Mouse (Mus musculus) liver, embryonic 16.5 days (tissue): ENCODE measurements around the gene Sorbs1. TPM values are rescaled to one million over a fixed set of nuclear protein-coding genes. Genes with fewer than 3 reads are reported as not detected.

Experiments
- ATAC-seq: fragments of 200-750 bp; cut with Nextera tagmentation; 2 replicates; pipeline ENCODE4 v1.8.0; 2017; ENCODE audit warnings: low read depth, mild to moderate bottlenecking, moderate number of reproducible peaks, moderate library complexity
- H3K27ac ChIP-seq: fragments of 300-500 bp; sonication (generic); 2 replicates; pipeline ENCODE4 v1.5.1; 2014; ENCODE audit warnings: mild to moderate bottlenecking, low read length
- H3K27me3 ChIP-seq: fragments of 300-500 bp; sonication (generic); 2 replicates; pipeline ENCODE4 v1.6.1; 2014; ENCODE audit warnings: low read depth, low read length, mixed read lengths; ENCODE audit not compliant: control insufficient read depth, insufficient read depth
- H3K36me3 ChIP-seq: fragments of 300-500 bp; sonication (generic); 2 replicates; pipeline ENCODE4 v1.6.1; 2014; ENCODE audit warnings: mild to moderate bottlenecking; ENCODE audit not compliant: control insufficient read depth, insufficient read depth
- H3K4me1 ChIP-seq: fragments of 300-500 bp; sonication (generic); 2 replicates; pipeline ENCODE4 v1.6.1; 2014; ENCODE audit warnings: low read depth, low read length, mixed read lengths; ENCODE audit not compliant: control insufficient read depth
- H3K4me2 ChIP-seq: fragments of 300-500 bp; sonication (generic); 2 replicates; pipeline ENCODE4 v1.6.1; 2014; ENCODE audit warnings: low read depth, low read length, mixed read lengths
- H3K4me3 ChIP-seq: fragments of 300-500 bp; sonication (generic); 2 replicates; pipeline ENCODE4 v1.5.1; 2014; ENCODE audit warnings: low read depth, mild to moderate bottlenecking, low read length
- H3K9ac ChIP-seq: fragments of 300-500 bp; sonication (generic); 2 replicates; pipeline ENCODE4 v1.6.1; 2014; ENCODE audit warnings: low read depth, low read length
- H3K9me3 ChIP-seq: fragments of 300-500 bp; sonication (generic); replicated peaks from 2 replicates; pipeline ENCODE4 v1.6.1; 2016; ENCODE audit warnings: low read length; ENCODE audit not compliant: control insufficient read depth
- WGBS: fragments of 180-500 bp; shearing (Covaris S2); extraction: QIAGEN DNeasy Blood & Tissue Kit; methylation state at CpG from one replicate; pipeline ENCODE4 v1.1.7; 2014; ENCODE audit not compliant: insufficient replicate concordance; 5-methylcytosine and 5-hydroxymethylcytosine counted together
- polyA plus RNA-seq: library from polyadenylated mRNA; unstranded; fragments of >200 nt; fragmentation: Nextera tagmentation; extraction: Ambion mirVana; gene quantifications from 2 replicates; pipeline ENCODE4 v1.2.1, GENCODE M21; 2015

The Sorbs1 gene
- polyA plus RNA-seq, 1 experiment from 2014 or later = 39.6 TPM

DNA sequence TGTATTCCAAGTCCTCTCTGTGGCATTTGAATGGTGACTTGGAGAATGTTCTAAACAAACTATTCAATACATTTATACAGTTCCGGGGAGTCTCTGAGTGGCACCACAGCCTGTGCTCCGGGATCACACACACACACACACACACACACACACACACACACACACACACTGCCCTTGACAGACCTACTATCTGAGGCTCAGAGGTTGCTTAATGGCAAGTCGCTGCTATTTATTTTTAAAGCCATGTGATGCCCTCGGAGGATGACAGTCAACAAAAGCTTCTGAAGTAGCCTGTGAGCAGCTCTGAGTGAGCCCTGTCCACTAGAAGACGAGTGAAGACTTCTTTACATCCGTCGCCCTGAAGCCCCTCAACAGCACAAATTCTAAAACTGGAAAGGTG, 94.3 kb downstream of the Sorbs1 start:
- Histone ChIP-seq H3K4me1 (peaks cover 6% of the 10 kb centered on the region), H3K4me2 (no peak overlapping the region), H3K9me3 (no peaks in the 10 kb centered on the region), H3K4me3 (no peak overlapping the region), H3K27ac (no peak overlapping the region), H3K36me3 (no peaks in the 10 kb centered on the region), H3K9ac (no peak overlapping the region), H3K27me3 (no peaks in the 10 kb centered on the region)
- peak; percentile 49 for ATAC-seq
- 75% methylated on average over 7 of the region's 7 CpGs for WGBS

GRCm38 (mm10) chr19:40417155-40417821, 96.3 kb downstream of the Sorbs1 start:
- WGBS = 75% methylated on average over 8 of the region's 8 CpGs
- no peaks in the 10 kb centered on the region for H3K36me3 ChIP-seq
- H3K4me3 ChIP-seq = no peak overlapping the region
- no peak overlapping the region for H3K4me2 ChIP-seq
- H3K27ac ChIP-seq = no peak overlapping the region
- ATAC-seq = no peak
- H3K27me3 ChIP-seq = no peaks in the 10 kb centered on the region
- peaks cover 6% of the 10 kb centered on the region for H3K4me1 ChIP-seq
- H3K9ac ChIP-seq = no peak overlapping the region
- no peaks in the 10 kb centered on the region for H3K9me3 ChIP-seq

DNA sequence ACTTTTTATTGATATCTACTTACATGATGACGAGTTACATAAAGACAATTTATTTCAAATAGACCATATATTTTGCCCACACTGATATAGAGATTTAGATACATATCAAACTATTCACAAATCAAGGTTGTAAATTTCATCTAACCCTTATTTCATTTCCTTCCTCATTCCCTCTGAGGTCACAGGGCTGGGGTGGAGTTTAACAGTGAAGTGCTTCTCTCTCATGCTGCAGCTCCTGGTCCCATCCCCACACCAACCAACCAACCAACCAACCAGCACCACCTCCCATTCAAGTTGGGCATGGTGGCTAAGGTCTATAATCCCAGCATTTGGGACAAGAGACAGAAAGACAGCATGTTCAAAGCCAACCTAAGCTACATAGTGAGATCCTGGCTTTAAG, 97.9 kb downstream of the Sorbs1 start:
- Histone ChIP-seq H3K4me3 (no peak overlapping the region), H3K9ac (no peak overlapping the region), H3K36me3 (no peaks in the 10 kb centered on the region), H3K27ac (no peak overlapping the region), H3K9me3 (no peaks in the 10 kb centered on the region), H3K27me3 (no peaks in the 10 kb centered on the region), H3K4me1 (peaks cover 9% of the 10 kb centered on the region), H3K4me2 (no peak overlapping the region)
- ATAC-seq = no peak
- 61% methylated on average over 1 of the region's 1 CpGs for WGBS

- Histone ChIP-seq H3K27ac (peak overlapping the region; percentile 72), H3K9me3 (no peaks in the 10 kb centered on the region), H3K4me3 (no peak overlapping the region), H3K9ac (no peak overlapping the region), H3K4me2 (no peak overlapping the region), H3K4me1 (peaks cover 9% of the 10 kb centered on the region), H3K36me3 (no peaks in the 10 kb centered on the region), H3K27me3 (no peaks in the 10 kb centered on the region)
- ATAC-seq = peak; percentile 14; the same call in 1 of the 2 replicates
- WGBS = 59% methylated on average over 11 of the region's 11 CpGs
Observed at GRCm38 (mm10) chr19:40414798-40415475, 98.6 kb downstream of the Sorbs1 start.

- no peaks in the 10 kb centered on the region for H3K27me3 ChIP-seq
- WGBS = 46% methylated on average over 6 of the region's 6 CpGs
- peak overlapping the region; percentile 72 for H3K27ac ChIP-seq
- no peaks in the 10 kb centered on the region for H3K9me3 ChIP-seq
- no peak overlapping the region for H3K4me2 ChIP-seq
- peaks cover 9% of the 10 kb centered on the region for H3K4me1 ChIP-seq
- no peak overlapping the region for H3K9ac ChIP-seq
- H3K36me3 ChIP-seq = no peaks in the 10 kb centered on the region
- ATAC-seq = peak; percentile 69
- no peak overlapping the region for H3K4me3 ChIP-seq
Observed at GRCm38 (mm10) chr19:40414386-40414785, 99.2 kb downstream of the Sorbs1 start.

DNA sequence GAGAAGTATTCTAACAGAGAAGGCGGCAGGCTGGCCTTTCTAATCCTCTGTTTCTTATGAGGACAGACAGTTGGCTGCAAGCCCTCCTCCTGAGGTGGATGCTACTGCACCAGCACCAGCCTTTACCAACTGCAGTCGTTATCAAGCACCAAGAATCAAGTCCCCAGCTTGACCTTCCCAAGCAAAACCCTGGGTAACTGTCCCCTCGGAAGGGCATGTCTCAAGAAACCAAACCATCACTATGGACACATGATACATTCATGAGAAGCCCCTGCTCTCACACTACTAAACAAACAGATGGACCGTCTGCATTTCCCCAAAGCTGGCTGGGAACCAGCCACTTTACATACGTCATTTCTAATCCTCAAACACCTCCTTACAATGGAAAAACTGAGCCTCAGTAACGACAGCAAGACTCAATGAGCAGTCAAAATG, 102.2 kb downstream of the Sorbs1 start:
- 74% methylated on average over 6 of the region's 6 CpGs for WGBS
- no peaks in the 10 kb centered on the region for H3K36me3 ChIP-seq

DNA sequence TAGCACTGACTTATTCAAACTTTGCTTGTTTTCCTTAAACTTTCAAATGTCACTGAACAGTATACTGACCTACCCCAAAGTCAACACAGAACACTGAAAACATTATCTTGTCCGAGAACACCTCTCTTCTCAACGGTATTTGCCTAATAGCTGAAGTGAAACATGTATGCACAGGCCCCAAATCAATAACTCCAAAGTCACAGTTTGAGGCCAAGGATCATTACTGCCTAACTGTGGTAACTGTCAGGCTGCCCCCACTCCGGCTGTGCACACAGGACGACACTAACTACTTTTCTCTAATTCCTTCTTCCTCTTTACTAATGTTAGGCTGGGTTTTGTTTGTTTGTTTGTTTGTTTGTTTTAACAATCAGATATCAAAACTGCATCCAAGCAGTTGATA, 103.1 kb downstream of the Sorbs1 start:
- Histone ChIP-seq H3K27me3 (no peaks in the 10 kb centered on the region), H3K27ac (peak overlapping the region; percentile 77), H3K4me3 (no peak overlapping the region), H3K4me1 (peaks cover 6% of the 10 kb centered on the region), H3K4me2 (no peak overlapping the region), H3K36me3 (no peaks in the 10 kb centered on the region), H3K9ac (no peak overlapping the region), H3K9me3 (no peaks in the 10 kb centered on the region)
- WGBS = 61% methylated on average over 4 of the region's 4 CpGs
- peak; percentile 75 for ATAC-seq

More for the DNA sequence above, 102.2 kb downstream of the Sorbs1 start:
- no peak for ATAC-seq
- Histone ChIP-seq H3K9me3 (no peaks in the 10 kb centered on the region), H3K4me1 (peaks cover 9% of the 10 kb centered on the region), H3K27me3 (no peaks in the 10 kb centered on the region), H3K4me2 (no peak overlapping the region), H3K4me3 (no peak overlapping the region), H3K9ac (no peak overlapping the region), H3K27ac (peak overlapping the region; percentile 40)

GRCm38 (mm10) chr19:40410109-40410508, 103.5 kb downstream of the Sorbs1 start:
- H3K27ac ChIP-seq = peak overlapping the region; percentile 77
- ATAC-seq = peak; percentile 9

GRCm38 (mm10) chr19:40409500-40410035, 104.0 kb downstream of the Sorbs1 start:
- H3K27ac ChIP-seq = peak overlapping the region; percentile 77
- no peak overlapping the region for H3K9ac ChIP-seq
- H3K4me3 ChIP-seq = no peak overlapping the region
- H3K36me3 ChIP-seq = no peaks in the 10 kb centered on the region
- no peak for ATAC-seq
- no peaks in the 10 kb centered on the region for H3K9me3 ChIP-seq
- peaks cover 2% of the 10 kb centered on the region for H3K4me1 ChIP-seq
- 86% methylated on average over 11 of the region's 11 CpGs for WGBS
- H3K27me3 ChIP-seq = no peaks in the 10 kb centered on the region
- H3K4me2 ChIP-seq = no peak overlapping the region

More at GRCm38 (mm10) chr19:40410109-40410508, 103.5 kb downstream of the Sorbs1 start:
- Histone ChIP-seq H3K27me3 (no peaks in the 10 kb centered on the region), H3K9ac (no peak overlapping the region), H3K36me3 (no peaks in the 10 kb centered on the region), H3K9me3 (no peaks in the 10 kb centered on the region), H3K4me3 (no peak overlapping the region), H3K4me2 (no peak overlapping the region), H3K4me1 (peaks cover 3% of the 10 kb centered on the region)
- WGBS = 55% methylated on average over 9 of the region's 9 CpGs
